Mouse (Mus musculus) kidney, adult 2 months (tissue): Measurements from ENCODE around the gene Pip4k2b.

Source experiments
- CTCF ChIP-seq: fragments of 200-500 bp; conservative IDR thresholded peaks from 2 replicates; pipeline ENCODE4 v1.5.1; 2011; ENCODE audit warnings: low read depth, mild to moderate bottlenecking, control low read depth, low read length, moderate library complexity, mixed read lengths; ENCODE audit not compliant: insufficient read depth, insufficient read length
- POLR2A ChIP-seq: fragments of 200-500 bp; IDR thresholded peaks from one replicate; pipeline ENCODE4 v1.6.1; 2011; ENCODE audit warnings: low read depth, low read length, control low read depth

GRCm38 (mm10) chr11:97781478-97781831 lies 37.0 kb upstream of the Pip4k2b start:
- TF ChIP-seq POLR2A (no peak), CTCF (no peak)
